Mouse (Mus musculus) intestine, embryonic 14.5 days (tissue): ENCODE data around the gene Mon2. TPM values are rescaled to one million over a fixed set of nuclear protein-coding genes. Genes with fewer than 3 reads are reported as not detected.
"Not testable (repeated sequence)": the region's sequence is repeated elsewhere in the genome, so short reads cannot be mapped to it uniquely, and the experiment has no call there.

Experiments
- ATAC-seq: fragments of 200-750 bp; cut with Nextera tagmentation; replicated peaks from 2 replicates; pipeline ENCODE4 v1.8.0; 2017; ENCODE audit warnings: low read depth, moderate number of reproducible peaks, moderate TSS enrichment, moderate library complexity; ENCODE audit not compliant: low FRiP score, low TSS enrichment
- DNase-seq: peaks from one replicate; pipeline ENCODE4 v3.0.0-alpha.2; 2018; ENCODE audit warnings: low spot score
- H3K27ac ChIP-seq: fragments of 300-500 bp; sonication (generic); 2 replicates; pipeline ENCODE4 v1.5.1; 2014; ENCODE audit warnings: low read depth, mild to moderate bottlenecking, control low read depth
- H3K27me3 ChIP-seq: fragments of 300-500 bp; sonication (generic); replicated peaks from 2 replicates; pipeline ENCODE4 v1.6.1; 2014; ENCODE audit warnings: low read length, control low read depth; ENCODE audit not compliant: control insufficient read depth, insufficient read depth
- H3K36me3 ChIP-seq: fragments of 300-500 bp; sonication (generic); 2 replicates; pipeline ENCODE4 v1.6.1; 2014; ENCODE audit warnings: low read length, control low read depth; ENCODE audit not compliant: control insufficient read depth, insufficient read depth
- H3K4me1 ChIP-seq: fragments of 300-500 bp; sonication (generic); replicated peaks from 2 replicates; pipeline ENCODE4 v1.6.1; 2014; ENCODE audit warnings: low read length, control low read depth, mixed read lengths; ENCODE audit not compliant: control insufficient read depth, insufficient read depth
- H3K4me2 ChIP-seq: fragments of 300-500 bp; sonication (generic); 2 replicates; pipeline ENCODE4 v1.6.1; 2014; ENCODE audit warnings: low read length
- H3K4me3 ChIP-seq: fragments of 300-500 bp; sonication (generic); 2 replicates; pipeline ENCODE4 v1.5.1; 2014; ENCODE audit warnings: low read depth, low read length, control low read depth, mixed read lengths
- H3K9ac ChIP-seq: fragments of 300-500 bp; sonication (generic); 2 replicates; pipeline ENCODE4 v1.6.1; 2014; ENCODE audit warnings: mild to moderate bottlenecking, low read length
- H3K9me3 ChIP-seq: fragments of 300-500 bp; sonication (generic); 2 replicates; pipeline ENCODE4 v1.6.1; 2016; ENCODE audit warnings: low read length, control low read depth; ENCODE audit not compliant: control insufficient read depth
- WGBS: fragments of 180-500 bp; shearing (Covaris S2); extraction: QIAGEN DNeasy Blood & Tissue Kit; methylation state at CpG from one replicate; pipeline ENCODE4 v1.1.7; 2014; 5-methylcytosine and 5-hydroxymethylcytosine counted together
- polyA plus RNA-seq: library from polyadenylated mRNA; unstranded; fragments of >200 nt; fragmentation: Nextera tagmentation; extraction: Ambion mirVana; gene quantifications from 2 replicates; pipeline ENCODE4 v1.2.1, GENCODE M21; 2014

Gene Mon2
- polyA plus RNA-seq, 1 experiment from 2014 or later: 28.7 TPM

- DNase-seq: no peak
- H3K4me3 ChIP-seq: no peak overlapping the region
- ATAC-seq: no peak
- H3K36me3 ChIP-seq: no peaks in the 10 kb centered on the region
- H3K4me1 ChIP-seq: peaks cover 7% of the 10 kb centered on the region
- no peak overlapping the region for H3K27ac ChIP-seq
- H3K4me2 ChIP-seq: no peak overlapping the region
- no peaks in the 10 kb centered on the region for H3K27me3 ChIP-seq
- H3K9me3 ChIP-seq: no peaks in the 10 kb centered on the region
- H3K9ac ChIP-seq: no peak overlapping the region
- 91% methylated on average over 7 of the region's 7 CpGs for WGBS
Measured at GRCm38 (mm10) chr10:122970188-122970587, 106.1 kb downstream of the Mon2 start.

DNA sequence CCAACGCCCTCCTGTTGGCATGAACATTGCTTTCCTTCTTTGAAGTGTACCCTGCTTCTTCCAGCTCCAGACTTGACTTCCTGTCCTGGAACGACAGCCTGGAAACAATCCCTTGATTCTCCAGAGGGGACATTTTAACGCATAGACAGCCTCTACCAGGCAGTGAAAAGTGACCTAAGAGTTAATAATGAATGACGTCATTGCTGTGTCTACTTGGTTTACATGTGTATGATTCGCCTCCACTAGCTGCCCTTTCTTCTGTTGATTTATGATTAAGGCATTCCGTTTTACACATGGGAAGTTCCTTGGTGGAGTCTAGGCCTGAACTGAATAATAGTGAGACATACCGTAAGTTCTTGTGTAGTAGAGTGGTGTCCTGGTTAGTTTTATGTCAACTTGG is 109.9 kb downstream of the Mon2 start:
- WGBS: 37% methylated on average over 7 of the region's 7 CpGs
- no peak overlapping the region for H3K4me3 ChIP-seq
- no peaks in the 10 kb centered on the region for H3K9me3 ChIP-seq
- DNase-seq: no peak
- H3K27ac ChIP-seq: no peak overlapping the region
- peak; percentile 57; the same call in 1 of the 2 replicates for ATAC-seq
- no peaks in the 10 kb centered on the region for H3K27me3 ChIP-seq
- peaks cover 17% of the 10 kb centered on the region for H3K4me1 ChIP-seq
- no peaks in the 10 kb centered on the region for H3K36me3 ChIP-seq
- no peak overlapping the region for H3K9ac ChIP-seq
- no peak overlapping the region for H3K4me2 ChIP-seq

DNA sequence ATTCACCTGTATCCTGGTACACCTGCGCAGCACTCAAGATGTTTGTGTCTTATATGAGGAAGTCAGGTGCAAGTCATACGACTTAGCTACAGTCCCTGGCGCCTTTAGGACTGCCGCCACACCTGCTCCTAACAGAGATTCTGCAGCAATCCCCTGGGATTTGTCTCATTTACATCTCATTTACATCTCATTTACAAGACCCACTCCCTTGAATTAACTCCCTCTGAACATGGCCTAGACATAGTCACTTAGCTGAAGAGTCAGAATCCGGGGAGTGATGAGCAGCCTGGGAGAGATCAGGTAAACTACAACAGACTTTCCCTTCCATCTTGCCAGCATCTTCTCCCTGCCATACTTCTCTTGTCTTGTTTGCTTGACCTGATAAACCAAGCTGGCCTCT is 110.7 kb downstream of the Mon2 start:
- not testable (repeated sequence) for DNase-seq, H3K9me3 ChIP-seq, H3K36me3 ChIP-seq, H3K4me2 ChIP-seq, H3K9ac ChIP-seq, H3K27me3 ChIP-seq, H3K27ac ChIP-seq, ATAC-seq, H3K4me3 ChIP-seq
- peaks cover 17% of the 10 kb centered on the region for H3K4me1 ChIP-seq
- WGBS: 98% methylated on average over 4 of the region's 5 CpGs

DNA sequence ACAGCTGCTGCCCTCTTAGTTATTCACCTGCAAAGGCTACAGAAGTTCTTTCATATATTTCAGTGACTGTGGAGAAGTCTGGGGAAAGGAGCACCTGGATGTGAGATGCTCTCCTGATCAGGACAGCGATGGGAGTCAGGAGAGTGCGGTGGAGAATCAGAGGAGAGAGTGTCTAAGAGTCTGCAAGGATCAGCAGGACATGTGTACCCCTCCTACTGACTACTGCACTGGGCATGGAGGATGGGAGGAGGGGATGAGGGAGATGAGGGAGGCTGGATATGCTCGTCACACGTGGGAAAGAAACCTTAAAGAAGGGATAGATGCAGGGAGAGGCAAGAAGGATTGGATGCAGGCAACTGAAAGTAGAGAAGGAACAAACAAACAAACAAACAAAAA is 112.1 kb downstream of the Mon2 start:
- ATAC-seq (no peak), DNase-seq (no peak)
- Histone ChIP-seq H3K4me2 (peak overlapping the region; percentile 46; the same call in 1 of the 2 replicates), H3K36me3 (no peaks in the 10 kb centered on the region), H3K9ac (no peak overlapping the region), H3K27ac (no peak overlapping the region), H3K4me3 (no peak overlapping the region), H3K27me3 (no peaks in the 10 kb centered on the region), H3K9me3 (no peaks in the 10 kb centered on the region), H3K4me1 (peaks cover 17% of the 10 kb centered on the region)
- 36% methylated on average over 4 of the region's 4 CpGs for WGBS

GRCm38 (mm10) chr10:122963463-122964240 is 112.7 kb downstream of the Mon2 start:
- H3K9me3 ChIP-seq: no peaks in the 10 kb centered on the region
- DNase-seq (peak; percentile 67), ATAC-seq (no peak)
- peak overlapping the region; percentile 46 for H3K4me2 ChIP-seq
- peaks cover 17% of the 10 kb centered on the region for H3K4me1 ChIP-seq
- H3K27me3 ChIP-seq: no peaks in the 10 kb centered on the region
- no peaks in the 10 kb centered on the region for H3K36me3 ChIP-seq
- H3K4me3 ChIP-seq: peak overlapping the region; percentile 15; the same call in 1 of the 2 replicates
- no peak overlapping the region for H3K27ac ChIP-seq
- 8% methylated on average over 21 of the region's 21 CpGs for WGBS
- peak overlapping the region; percentile 23; the same call in 1 of the 2 replicates for H3K9ac ChIP-seq

DNA sequence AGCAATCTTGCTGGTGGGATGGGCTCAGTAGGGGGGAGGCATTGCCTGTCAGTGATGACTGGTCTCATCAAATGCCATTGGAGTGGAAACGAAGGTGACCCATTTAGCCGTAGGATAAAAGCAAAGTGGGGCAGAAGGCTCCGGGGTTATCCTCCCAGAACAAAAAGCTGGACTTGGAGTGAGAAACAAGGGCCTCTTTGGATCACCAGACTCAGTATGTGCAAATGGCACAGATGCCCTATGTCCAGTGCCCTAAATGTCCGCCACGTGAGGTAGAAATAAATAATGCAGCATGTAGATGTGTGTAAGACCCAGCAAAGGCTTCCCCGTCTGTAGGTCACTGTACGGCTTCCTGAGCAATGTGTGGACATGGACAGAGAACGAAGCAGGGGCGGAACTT is 113.7 kb downstream of the Mon2 start:
- WGBS: 73% methylated on average over 9 of the region's 9 CpGs
- H3K9ac ChIP-seq: no peak overlapping the region
- no peaks in the 10 kb centered on the region for H3K36me3 ChIP-seq
- no peaks in the 10 kb centered on the region for H3K9me3 ChIP-seq
- H3K27me3 ChIP-seq: no peaks in the 10 kb centered on the region
- no peak for ATAC-seq
- peaks cover 17% of the 10 kb centered on the region for H3K4me1 ChIP-seq
- H3K27ac ChIP-seq: no peak overlapping the region
- DNase-seq: no peak
- H3K4me2 ChIP-seq: no peak overlapping the region
- H3K4me3 ChIP-seq: no peak overlapping the region

DNA sequence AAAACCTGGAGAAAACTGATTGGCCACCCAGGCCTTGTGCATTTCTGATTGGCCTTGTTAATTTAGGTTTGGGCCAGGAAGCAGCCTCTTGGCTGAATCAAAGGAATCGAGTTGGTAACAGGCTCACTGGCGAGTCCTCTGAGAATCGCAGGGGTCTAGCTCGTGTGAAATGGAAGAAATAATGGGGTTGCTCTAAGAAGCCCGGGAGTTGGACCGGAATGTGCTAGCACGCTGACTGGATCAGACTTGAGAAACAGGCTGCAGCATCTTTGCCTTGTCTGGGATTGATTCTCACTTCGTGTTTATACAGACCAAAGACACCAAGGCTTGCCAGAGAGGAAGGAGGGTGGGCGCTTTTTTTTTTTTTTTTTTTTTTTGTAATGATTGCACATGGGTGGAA is 114.8 kb downstream of the Mon2 start:
- no peaks in the 10 kb centered on the region for H3K36me3 ChIP-seq
- no peak overlapping the region for H3K27ac ChIP-seq
- ATAC-seq (no peak), DNase-seq (no peak)
- WGBS: 58% methylated on average over 9 of the region's 9 CpGs
- H3K9me3 ChIP-seq: no peaks in the 10 kb centered on the region
- peaks cover 13% of the 10 kb centered on the region for H3K4me1 ChIP-seq
- no peak overlapping the region for H3K4me3 ChIP-seq
- no peak overlapping the region for H3K9ac ChIP-seq
- H3K4me2 ChIP-seq: no peak overlapping the region
- H3K27me3 ChIP-seq: no peaks in the 10 kb centered on the region

DNA sequence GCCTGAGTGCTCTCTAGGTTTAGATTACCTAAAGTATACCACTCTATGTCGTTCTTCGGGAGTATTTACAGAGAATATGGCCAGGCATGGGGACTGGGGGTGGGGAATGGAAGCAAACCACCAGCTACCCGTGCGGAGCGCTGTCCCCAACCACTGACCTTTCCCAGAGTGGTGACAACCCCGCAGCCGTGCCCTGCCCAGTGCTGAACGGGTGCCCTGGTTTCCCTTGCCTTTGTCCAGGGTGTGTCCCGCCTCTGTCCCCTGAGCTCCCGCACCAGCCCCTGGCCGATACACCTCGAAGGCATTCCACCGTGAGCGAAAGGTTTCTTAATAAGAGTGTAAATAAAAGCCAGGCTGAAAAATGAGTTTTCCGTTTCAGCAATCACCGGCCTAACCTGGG is 115.6 kb downstream of the Mon2 start:
- Histone ChIP-seq H3K4me3 (no peak overlapping the region), H3K27me3 (no peaks in the 10 kb centered on the region), H3K4me1 (peaks cover 10% of the 10 kb centered on the region), H3K9ac (no peak overlapping the region), H3K36me3 (no peaks in the 10 kb centered on the region), H3K9me3 (no peaks in the 10 kb centered on the region), H3K4me2 (no peak overlapping the region), H3K27ac (no peak overlapping the region)
- 56% methylated on average over 16 of the region's 16 CpGs for WGBS
- no peak for DNase-seq
- ATAC-seq: no peak

DNA sequence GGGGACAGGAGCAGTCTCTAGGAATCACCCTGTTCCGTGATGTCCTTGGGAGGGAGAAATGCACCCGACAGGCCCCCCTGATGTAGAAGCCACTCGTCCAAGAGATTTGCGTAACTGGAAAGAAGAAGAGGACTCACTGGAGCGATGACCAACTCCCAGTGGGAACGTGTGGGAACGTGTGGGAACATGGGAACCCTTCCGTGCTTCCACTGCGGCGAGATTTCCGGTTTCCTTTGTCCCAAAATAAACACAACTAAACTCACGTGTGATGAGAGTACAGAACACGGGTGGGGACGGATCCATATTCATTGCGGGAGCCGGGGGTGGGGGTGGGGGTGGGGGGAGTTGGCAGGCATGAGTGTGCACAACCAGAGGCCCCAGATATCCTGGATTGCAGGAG is 116.1 kb downstream of the Mon2 start:
- Histone ChIP-seq H3K27me3 (no peaks in the 10 kb centered on the region), H3K4me1 (peaks cover 10% of the 10 kb centered on the region), H3K4me2 (no peak overlapping the region), H3K9me3 (no peaks in the 10 kb centered on the region), H3K36me3 (no peaks in the 10 kb centered on the region), H3K4me3 (no peak overlapping the region), H3K9ac (no peak overlapping the region), H3K27ac (no peak overlapping the region)
- no peak for DNase-seq
- no peak for ATAC-seq
- WGBS: 85% methylated on average over 16 of the region's 16 CpGs
